Mouse (Mus musculus) T-helper 17 cell (primary cell): ENCODE data around the gene Srebf1.

Experiments used
- in situ Hi-C, 2 experiments: fragments of 300-600 bp; cut with MboI, MseI; formaldehyde crosslinking; loops; 1 replicate in 1 of 2; 2 replicates in 1 of 2; pipeline ENCODE4 v1.15.1; 2025; ENCODE audit warnings: high pct_unique_total_duplicates in 2 of 2

Gene Srebf1

GRCm38 (mm10) chr11:60208712-60209111 lies 13.7 kb downstream of the Srebf1 start:
- in situ Hi-C loops = loop anchor here in 1 of 2 experiments (25.0 kb wide), 1 partner anchor 1996 kb away; no protein-coding TSS in a partner anchor

- in situ Hi-C loops = loop anchor here in 1 of 2 experiments (25.0 kb wide), 1 partner anchor 1996 kb away; no protein-coding TSS in a partner anchor
These were observed 14.2 kb downstream of the Srebf1 start for GRCm38 (mm10) chr11:60208201-60208600.

DNA sequence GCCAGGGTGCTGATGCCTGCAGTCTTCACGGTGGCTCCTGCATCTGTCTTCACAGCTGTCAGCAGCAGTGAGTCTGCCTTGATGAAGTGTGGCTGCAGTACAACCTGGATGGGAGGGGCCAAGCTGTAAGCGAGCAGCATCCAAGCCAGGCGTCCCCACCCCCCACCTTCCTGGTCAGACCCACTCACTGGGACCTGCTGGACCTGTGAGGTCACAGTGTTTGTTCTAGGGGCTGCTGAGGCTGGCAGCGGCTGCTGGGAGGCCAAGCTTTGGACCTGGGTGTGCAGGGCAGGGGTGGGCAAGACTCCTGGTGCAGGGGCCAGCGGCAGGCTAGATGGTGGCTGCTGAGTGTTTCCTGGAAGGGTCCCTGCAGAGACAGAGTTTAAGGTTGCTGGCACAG lies 16.2 kb downstream of the Srebf1 start:
- in situ Hi-C loops = loop anchor here in 1 of 2 experiments (25.0 kb wide), 1 partner anchor 1994 kb away; no protein-coding TSS in a partner anchor

DNA sequence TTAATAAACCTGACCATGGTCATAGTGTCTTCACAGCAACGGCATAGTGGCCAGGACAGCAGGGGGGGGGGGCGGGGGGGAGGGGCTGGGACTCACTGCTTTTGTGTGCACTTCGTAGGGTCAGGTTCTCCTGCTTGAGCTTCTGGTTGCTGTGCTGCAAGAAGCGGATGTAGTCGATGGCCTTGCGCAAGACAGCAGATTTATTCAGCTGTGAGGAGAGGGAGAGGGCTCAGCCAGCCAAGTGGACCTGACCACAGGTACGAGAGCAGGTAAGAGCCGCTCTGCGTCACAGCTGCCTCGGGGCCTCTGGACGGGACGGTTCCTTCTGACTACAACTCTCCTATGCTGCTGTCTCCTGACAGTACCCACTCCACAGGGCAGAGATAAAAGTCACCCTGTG lies 17.4 kb downstream of the Srebf1 start:
- in situ Hi-C loops = loop anchor here in 1 of 2 experiments (25.0 kb wide), 1 partner anchor 1993 kb away; no protein-coding TSS in a partner anchor

GRCm38 (mm10) chr11:60202710-60203638 lies 19.4 kb downstream of the Srebf1 start:
- in situ Hi-C loops = loop anchor here in 1 of 2 experiments (25.0 kb wide), 1 partner anchor 1991 kb away; no protein-coding TSS in a partner anchor

DNA sequence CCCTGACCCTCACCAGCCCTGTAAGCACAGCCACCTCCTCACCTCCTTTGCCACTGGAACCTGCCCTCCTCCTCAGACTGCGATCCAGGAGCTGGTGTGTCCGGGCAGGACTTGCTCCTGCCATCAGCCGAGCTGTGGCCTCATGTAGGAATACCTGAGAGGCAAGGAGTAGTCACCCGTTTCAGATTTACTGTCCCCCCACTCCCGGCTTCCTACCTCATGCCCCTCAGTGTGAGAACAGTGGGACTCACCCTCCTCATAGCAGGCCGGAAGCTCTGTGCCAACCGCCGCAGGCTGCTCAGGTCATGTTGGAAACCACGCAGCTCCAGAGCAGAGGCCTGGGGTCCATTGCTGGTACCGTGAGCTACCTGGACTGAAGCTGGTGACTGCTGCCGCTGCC lies 22.0 kb downstream of the Srebf1 start:
- in situ Hi-C loops = loop anchor here in 1 of 2 experiments (25.0 kb wide), 1 partner anchor 1988 kb away; no protein-coding TSS in a partner anchor

DNA sequence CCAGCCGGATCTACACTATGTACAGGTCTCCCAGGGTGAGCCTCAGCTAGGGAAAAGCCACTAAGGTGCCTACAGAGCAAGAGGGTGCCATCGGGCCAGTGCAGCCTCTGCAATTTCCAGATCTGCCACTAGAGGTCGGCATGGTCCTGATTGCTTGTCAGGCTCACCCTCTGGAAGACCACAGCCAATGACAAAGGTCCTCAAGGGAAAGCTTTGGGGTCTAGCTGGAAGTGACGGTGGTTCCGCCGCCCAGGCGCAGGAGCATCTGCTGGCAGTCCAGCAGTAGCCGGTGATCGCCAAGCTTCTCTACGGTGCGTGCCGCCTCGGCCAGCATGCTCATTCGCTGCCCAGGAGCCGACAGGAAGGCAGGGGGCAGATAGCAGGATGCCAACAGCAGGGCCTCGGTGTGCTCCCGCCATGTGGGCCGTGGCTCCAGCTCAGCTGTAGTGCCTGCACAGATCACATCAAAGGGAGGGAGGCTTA lies 22.6 kb downstream of the Srebf1 start:
- in situ Hi-C loops = loop anchor here (5.0 to 25.0 kb wide), 3 partner anchors 102 to 1987 kb away; no protein-coding TSS in a partner anchor

DNA sequence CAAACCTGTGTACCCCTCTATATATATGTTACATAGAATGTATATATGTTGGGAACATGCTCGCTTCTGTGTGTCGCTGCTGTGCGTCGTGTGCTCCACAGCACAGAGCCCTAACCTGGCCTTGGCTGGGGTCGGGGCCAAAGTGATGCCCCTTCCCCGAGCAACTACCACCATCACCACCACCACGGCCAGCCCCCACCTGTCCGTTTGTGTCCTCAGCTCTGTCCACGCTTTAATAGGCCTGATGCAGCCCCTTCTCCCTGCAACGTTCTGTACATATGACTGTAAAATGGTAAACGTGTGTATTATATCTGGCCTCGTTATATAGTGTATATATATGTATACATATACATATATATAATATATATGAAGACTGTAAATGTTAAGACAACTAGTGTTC lies 23.7 kb downstream of the Srebf1 start:
- in situ Hi-C loops = loop anchor here (5.0 kb wide), 2 partner anchors 101 to 111 kb away; no protein-coding TSS in a partner anchor

- in situ Hi-C loops = loop anchor here (5.0 kb wide), 2 partner anchors 101 to 111 kb away; no protein-coding TSS in a partner anchor
These were observed 24.3 kb downstream of the Srebf1 start for GRCm38 (mm10) chr11:60197998-60198619.

DNA sequence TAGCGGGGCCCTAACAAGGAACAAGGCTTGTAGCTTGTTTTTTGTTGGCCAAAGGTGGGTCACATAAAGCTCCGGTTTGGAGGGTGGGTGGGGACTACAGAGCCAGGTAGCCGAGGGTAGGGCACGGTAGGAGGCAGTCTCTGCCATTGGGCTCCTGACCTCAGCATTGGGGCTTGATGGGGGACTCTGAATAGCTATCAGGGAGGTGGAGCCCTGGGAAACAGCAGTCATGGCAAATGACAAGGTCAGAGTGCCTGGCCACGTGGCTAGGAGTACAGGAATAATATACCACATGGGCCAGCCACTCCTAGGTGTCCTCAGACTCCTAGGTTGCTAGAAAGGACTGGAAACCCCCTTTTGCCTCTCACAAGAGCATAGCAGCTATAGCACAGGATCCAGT lies 26.0 kb downstream of the Srebf1 start:
- in situ Hi-C loops = loop anchor here (5.0 kb wide), 2 partner anchors 99 to 109 kb away; no protein-coding TSS in a partner anchor

GRCm38 (mm10) chr11:60195108-60195507 lies 27.3 kb downstream of the Srebf1 start:
- in situ Hi-C loops = loop anchor here (5.0 kb wide), 2 partner anchors 98 to 108 kb away; no protein-coding TSS in a partner anchor

- in situ Hi-C loops = no loop called here
These were observed 28.8 kb downstream of the Srebf1 start for GRCm38 (mm10) chr11:60193556-60193955.

DNA sequence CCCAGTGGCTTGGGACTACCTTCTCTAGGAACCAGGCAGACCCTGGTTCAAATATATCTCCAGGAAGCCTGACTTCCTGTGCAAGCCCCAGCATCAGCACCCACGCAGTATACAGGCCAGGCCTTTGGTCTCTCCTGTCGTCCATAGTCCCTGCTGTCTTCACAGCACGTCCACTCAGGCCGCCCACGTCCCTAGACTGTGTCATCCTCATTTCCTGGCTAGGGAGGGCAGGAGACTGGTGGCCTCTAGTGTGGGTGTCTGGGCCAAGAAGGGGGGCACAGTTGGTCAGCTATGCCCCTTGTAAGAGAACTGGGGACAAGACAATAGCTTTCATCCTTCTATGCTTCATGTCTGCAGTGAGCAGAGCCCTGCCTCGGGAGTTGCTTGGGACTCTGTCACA lies 29.8 kb downstream of the Srebf1 start:
- in situ Hi-C loops = no loop called here

DNA sequence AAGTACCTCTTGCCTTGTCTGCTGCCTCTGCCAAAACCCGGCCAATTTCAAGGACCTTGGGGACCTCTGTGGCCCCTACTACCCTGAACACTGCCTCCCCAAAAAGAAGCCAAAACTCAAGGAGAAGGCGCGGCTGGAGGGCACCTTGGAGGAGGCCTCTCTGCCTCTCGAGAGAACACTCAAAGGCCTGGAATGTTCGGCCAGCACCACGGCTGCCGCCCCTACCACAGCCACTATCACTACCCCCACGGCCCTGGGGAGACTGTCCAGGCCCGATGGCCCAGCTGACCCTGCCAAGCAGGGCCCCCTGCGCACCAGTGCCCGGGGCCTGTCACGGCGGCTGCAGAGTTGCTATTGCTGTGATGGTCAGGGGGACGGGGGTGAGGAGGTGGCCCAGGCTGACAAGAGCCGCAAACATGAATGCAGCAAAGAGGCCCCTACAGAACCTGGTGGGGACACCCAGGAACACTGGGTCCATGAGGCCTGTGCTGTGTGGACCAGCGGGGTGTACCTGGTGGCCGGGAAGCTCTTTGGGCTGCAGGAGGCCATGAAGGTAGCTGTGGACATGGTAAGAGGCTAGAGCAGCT lies 32.2 kb downstream of the Srebf1 start:
- in situ Hi-C loops = no loop called here

- in situ Hi-C loops = loop anchor here in 1 of 2 experiments (10.0 kb wide), 1 partner anchor 1425 kb away; no protein-coding TSS in a partner anchor
These were observed 32.8 kb downstream of the Srebf1 start for GRCm38 (mm10) chr11:60189501-60190040.

GRCm38 (mm10) chr11:60188275-60188853 lies 34.0 kb downstream of the Srebf1 start:
- in situ Hi-C loops = loop anchor here in 1 of 2 experiments (10.0 kb wide), 1 partner anchor 1424 kb away; no protein-coding TSS in a partner anchor

- in situ Hi-C loops = loop anchor here in 1 of 2 experiments (10.0 kb wide), 1 partner anchor 1422 kb away; no protein-coding TSS in a partner anchor
These were observed 35.3 kb downstream of the Srebf1 start for GRCm38 (mm10) chr11:60187070-60187469.

- in situ Hi-C loops = loop anchor here in 1 of 2 experiments (10.0 kb wide), 1 partner anchor 1421 kb away; no protein-coding TSS in a partner anchor
These were observed 36.8 kb downstream of the Srebf1 start for GRCm38 (mm10) chr11:60185396-60186231.
